Mouse (Mus musculus) hindbrain, embryonic 10.5 days (tissue): Measurements from ENCODE around the gene Utp15. TPM values are rescaled to one million over a fixed set of nuclear protein-coding genes. Genes with fewer than 3 reads are reported as not detected.
A peak's percentile ranks its signal among the peaks of the same experiment; 100 is the strongest.

ENCODE experiments used
- DNase-seq: peaks from one replicate; pipeline ENCODE4 v3.0.0-alpha.2; 2017; ENCODE audit warnings: low spot score
- H3K27ac ChIP-seq: fragments of 300-500 bp; sonication (generic); 2 replicates; pipeline ENCODE4 v1.5.1; 2016; ENCODE audit warnings: mild to moderate bottlenecking, moderate library complexity
- H3K27me3 ChIP-seq: fragments of 300-500 bp; sonication (generic); 2 replicates; pipeline ENCODE4 v1.6.1; 2016; ENCODE audit warnings: mild to moderate bottlenecking; ENCODE audit not compliant: poor library complexity, insufficient read depth, severe bottlenecking
- H3K36me3 ChIP-seq: fragments of 300-500 bp; sonication (generic); 2 replicates; pipeline ENCODE4 v1.6.1; 2016; ENCODE audit warnings: mild to moderate bottlenecking, moderate library complexity
- H3K4me1 ChIP-seq: fragments of 300-500 bp; sonication (generic); replicated peaks from 2 replicates; pipeline ENCODE4 v1.6.1; 2016; ENCODE audit warnings: mild to moderate bottlenecking
- H3K4me3 ChIP-seq: fragments of 300-500 bp; sonication (generic); 2 replicates; pipeline ENCODE4 v1.5.1; 2016; ENCODE audit warnings: mild to moderate bottlenecking, moderate library complexity
- H3K9me3 ChIP-seq: fragments of 300-500 bp; sonication (generic); 2 replicates; pipeline ENCODE4 v1.6.1; 2016; ENCODE audit warnings: mild to moderate bottlenecking, moderate library complexity
- WGBS: fragments of 180-500 bp; shearing (Covaris S2); methylation state at CpG from one replicate; pipeline ENCODE4 v1.1.7; 2016; 5-methylcytosine and 5-hydroxymethylcytosine counted together
- polyA plus RNA-seq: library from polyadenylated mRNA; unstranded; fragments of >200 nt; fragmentation: Nextera tagmentation; extraction: Ambion mirVana; gene quantifications from 2 replicates; pipeline ENCODE4 v1.2.1, GENCODE M21; 2016

The Utp15 gene
- polyA plus RNA-seq, 1 experiment from 2014 or later, result 36.8 TPM

DNA sequence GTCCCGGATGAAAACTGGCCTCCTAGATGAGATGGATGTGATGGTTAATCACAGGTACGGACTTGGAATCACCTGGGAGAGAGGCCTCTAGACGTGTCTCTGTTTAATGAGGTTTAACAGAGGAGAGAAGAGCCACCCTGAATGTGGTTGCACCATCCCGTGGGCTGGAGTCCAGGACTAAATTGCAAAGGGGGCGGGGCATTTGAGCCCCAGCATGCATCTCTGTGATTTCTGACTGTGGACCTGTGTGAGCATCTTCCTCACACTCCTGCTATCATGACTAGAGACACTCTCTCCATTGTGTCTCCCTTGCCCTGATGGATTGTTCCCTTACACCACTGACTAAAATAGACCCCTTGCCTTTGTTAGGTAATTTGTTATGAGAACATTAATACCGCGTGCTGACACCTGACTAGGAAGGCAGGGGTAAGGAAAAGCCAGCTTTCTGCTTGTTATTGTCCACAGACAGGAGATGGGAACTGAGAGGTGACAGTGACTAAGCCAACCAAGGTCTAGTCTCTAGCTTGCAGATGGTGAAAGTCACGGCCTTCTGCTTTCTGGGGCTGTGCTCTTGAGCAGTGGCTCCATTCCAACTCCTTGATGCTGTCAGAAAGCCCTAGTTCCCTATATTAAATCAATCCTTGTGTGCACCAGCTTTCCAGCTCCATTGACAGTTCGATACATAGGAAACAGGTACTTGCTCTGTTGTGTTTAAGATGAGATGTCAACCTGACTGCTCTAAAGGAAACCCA, 21.1 kb downstream of the Utp15 start:
- WGBS, result 75% methylated on average over 9 of the region's 9 CpGs
- H3K4me1 ChIP-seq, result peaks cover 10% of the 10 kb centered on the region; the same call in 1 of the 2 replicates
- H3K27me3 ChIP-seq, result no peaks in the 10 kb centered on the region
- DNase-seq, result no peak
- H3K36me3 ChIP-seq, result peaks cover 4% of the 10 kb centered on the region; the same call in 1 of the 2 replicates
- no peaks in the 10 kb centered on the region for H3K9me3 ChIP-seq
- H3K27ac ChIP-seq, result no peak overlapping the region
- no peak overlapping the region for H3K4me3 ChIP-seq

DNA sequence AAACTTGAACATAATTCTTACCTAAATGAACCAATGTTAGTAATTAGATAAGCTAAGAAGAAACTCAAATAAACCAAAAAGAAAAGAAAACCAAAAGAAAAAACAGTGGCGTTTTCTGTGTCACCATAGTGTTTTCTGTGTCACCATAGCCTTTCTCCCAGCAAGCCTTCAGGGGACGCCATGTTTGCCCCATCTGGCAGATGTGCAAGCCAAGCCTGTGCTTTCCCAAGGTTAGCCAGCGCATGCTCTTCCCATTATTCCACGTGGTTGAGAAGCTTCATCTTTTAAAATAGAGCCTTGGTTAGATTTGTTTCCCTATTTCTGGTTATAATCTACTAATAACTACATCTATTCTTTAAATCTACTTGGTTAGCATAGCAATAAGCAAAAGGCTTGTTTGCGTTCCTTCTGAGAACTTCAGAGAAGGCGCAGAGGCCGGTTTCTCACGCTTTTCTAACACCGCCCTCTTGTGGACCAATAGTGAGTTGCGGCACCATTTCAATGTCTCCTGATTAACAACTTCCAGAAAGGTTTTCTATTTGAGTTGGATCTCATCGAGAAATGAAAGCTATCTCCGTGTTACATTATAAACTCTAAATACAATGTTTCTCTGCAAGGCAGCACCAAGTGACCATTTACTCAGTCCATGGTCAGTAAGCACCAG, 22.7 kb downstream of the Utp15 start:
- H3K27ac ChIP-seq, result no peak overlapping the region
- H3K9me3 ChIP-seq, result no peaks in the 10 kb centered on the region
- H3K4me3 ChIP-seq, result no peak overlapping the region
- DNase-seq, result peak; percentile 69
- H3K4me1 ChIP-seq, result peaks cover 6% of the 10 kb centered on the region; the same call in 1 of the 2 replicates
- no peaks in the 10 kb centered on the region for H3K27me3 ChIP-seq
- WGBS, result 22% methylated on average over 12 of the region's 12 CpGs
- no peaks in the 10 kb centered on the region for H3K36me3 ChIP-seq

DNA sequence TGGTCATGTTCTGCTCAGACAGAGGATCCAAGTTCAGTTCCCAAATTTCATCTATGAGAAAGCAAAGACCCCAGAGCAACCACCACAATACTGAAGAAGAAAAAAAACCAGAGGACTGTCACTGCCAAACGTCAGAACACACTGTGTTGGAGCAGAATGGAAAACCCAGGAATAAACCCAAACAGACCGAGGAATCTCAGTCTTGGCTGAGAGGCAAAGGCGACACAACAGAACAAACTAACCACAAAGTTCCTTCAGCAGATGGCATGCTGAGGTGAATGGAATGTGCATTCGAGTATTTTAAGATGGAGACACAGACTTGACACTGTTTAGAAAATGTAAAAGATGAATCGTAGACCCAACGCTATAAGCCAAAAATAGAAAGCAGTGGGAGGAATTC, 27.4 kb downstream of the Utp15 start:
- Histone ChIP-seq H3K36me3 (no peaks in the 10 kb centered on the region), H3K4me1 (0 out of 2 replicates have a peak, but pooled peaks cover 3% of the 10 kb centered on the region), H3K27me3 (no peaks in the 10 kb centered on the region), H3K9me3 (no peaks in the 10 kb centered on the region), H3K27ac (no peak overlapping the region), H3K4me3 (no peak overlapping the region)
- no peak for DNase-seq
- 86% methylated on average over 6 of the region's 6 CpGs for WGBS

DNA sequence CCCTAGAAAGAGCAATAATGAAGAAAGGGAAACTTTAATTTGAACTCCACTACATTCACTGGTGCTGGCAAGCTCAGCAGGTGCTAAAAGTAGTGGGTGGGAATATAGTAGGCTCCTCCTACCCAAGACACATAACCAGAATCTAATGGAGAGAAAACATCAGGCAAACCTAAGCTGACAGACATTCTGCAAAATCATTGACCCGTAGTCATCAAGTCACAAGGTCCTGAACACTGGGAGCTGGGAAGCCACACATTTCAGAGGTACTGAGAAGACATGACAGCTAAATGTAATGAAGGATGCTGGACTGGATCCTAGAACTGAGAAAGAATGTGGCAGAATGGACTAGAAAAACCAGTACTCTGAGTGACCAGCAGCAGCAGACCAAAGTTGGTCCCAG, 32.3 kb downstream of the Utp15 start:
- H3K36me3 ChIP-seq, result no peaks in the 10 kb centered on the region
- H3K27ac ChIP-seq, result no peak overlapping the region
- peaks cover 11% of the 10 kb centered on the region for H3K4me1 ChIP-seq
- H3K4me3 ChIP-seq, result no peak overlapping the region
- no peaks in the 10 kb centered on the region for H3K9me3 ChIP-seq
- no peak for DNase-seq
- 88% methylated on average over 1 of the region's 1 CpGs for WGBS
- H3K27me3 ChIP-seq, result no peaks in the 10 kb centered on the region

DNA sequence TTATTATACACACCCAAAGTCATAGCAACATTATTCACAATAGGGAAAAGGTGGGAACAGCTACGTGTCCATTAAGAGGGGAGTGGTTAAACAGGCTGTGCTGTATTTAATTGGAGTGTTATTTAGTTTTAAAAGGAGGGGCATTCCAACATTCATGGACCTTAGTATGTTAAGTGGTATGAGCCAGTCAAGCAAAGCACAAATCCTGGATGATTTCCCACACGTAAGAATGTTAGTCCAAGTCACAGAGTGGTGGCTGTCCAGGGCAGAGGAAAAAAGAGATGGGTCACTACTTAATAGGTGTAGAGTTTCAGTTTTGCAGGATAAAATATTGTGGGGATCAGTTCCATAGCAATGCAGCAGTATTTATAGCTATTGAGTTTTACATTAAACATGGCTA, 36.6 kb downstream of the Utp15 start:
- H3K27ac ChIP-seq, result no peak overlapping the region
- no peaks in the 10 kb centered on the region for H3K27me3 ChIP-seq
- H3K9me3 ChIP-seq, result no peaks in the 10 kb centered on the region
- peaks cover 11% of the 10 kb centered on the region for H3K4me1 ChIP-seq
- H3K4me3 ChIP-seq, result no peak overlapping the region
- DNase-seq, result no peak
- no peaks in the 10 kb centered on the region for H3K36me3 ChIP-seq
- 79% methylated on average over 2 of the region's 2 CpGs for WGBS

DNA sequence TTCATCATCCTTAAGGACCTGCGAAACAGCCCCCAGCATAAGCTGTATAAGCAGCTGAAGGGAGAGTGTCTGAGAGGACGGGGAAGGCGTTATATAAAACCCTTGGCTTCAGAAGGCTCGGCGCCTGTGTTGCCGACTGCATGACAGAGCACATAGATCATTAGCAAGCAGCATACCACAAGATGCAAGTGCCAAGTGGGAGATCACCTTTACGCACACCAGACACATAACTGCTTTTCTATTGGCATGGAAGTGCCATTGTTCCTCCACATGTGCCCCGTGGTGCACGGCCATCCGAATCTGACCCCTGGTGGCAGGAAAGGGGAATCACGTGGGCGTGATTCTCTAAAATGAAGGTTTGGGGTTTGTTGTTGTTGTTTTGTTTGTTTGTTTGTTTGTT, 40.0 kb downstream of the Utp15 start:
- Histone ChIP-seq H3K4me1 (no peaks in the 10 kb centered on the region), H3K36me3 (no peaks in the 10 kb centered on the region), H3K27ac (0 out of 2 replicates have a peak overlapping the region, but pooled peaks have one; percentile 41), H3K4me3 (no peak overlapping the region), H3K27me3 (no peaks in the 10 kb centered on the region), H3K9me3 (no peaks in the 10 kb centered on the region)
- WGBS, result 42% methylated on average over 12 of the region's 12 CpGs
- peak; percentile 53 for DNase-seq

DNA sequence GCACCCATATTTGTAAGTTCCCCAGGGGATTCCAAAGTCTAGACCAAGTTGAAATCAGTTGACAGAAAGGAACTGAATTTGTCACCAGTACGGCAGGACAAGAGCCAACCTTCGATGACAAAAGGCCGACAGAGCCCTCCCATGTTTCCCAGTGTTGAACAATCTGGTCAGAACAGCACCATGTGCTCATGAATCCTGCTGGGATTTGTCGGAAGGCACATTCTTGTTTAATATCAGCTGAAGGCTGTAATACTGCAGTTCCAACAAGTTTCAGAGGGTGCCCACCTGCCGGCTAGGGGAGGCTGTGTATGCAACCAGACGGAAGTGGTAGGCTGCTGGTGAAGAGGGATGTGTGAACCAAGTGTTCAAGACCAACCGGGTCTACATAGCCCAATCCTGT, 52.7 kb downstream of the Utp15 start:
- H3K27ac ChIP-seq, result no peak overlapping the region
- H3K9me3 ChIP-seq, result no peaks in the 10 kb centered on the region
- no peaks in the 10 kb centered on the region for H3K36me3 ChIP-seq
- 85% methylated on average over 7 of the region's 7 CpGs for WGBS
- DNase-seq, result no peak
- H3K4me3 ChIP-seq, result no peak overlapping the region
- peaks cover 16% of the 10 kb centered on the region for H3K4me1 ChIP-seq
- peaks cover 17% of the 10 kb centered on the region for H3K27me3 ChIP-seq

DNA sequence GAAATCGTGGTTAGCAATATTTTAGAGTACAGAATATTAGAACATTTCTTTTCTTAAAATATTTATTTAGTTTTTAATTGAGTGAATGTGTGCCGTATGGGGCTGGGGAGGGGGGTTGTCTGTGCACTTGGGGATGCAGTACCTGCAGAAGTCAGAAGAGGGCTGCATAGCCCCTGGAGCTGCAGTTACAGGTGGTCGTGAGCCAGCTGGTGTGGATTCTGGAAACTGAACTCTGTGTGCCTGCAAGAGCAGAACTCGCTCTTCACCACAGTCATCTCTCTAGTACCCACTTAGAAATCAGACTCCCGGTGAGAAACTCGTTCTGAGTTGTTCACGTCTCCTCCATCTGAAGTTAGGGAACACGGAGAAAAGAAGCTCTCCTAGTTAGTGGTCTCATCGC, 54.0 kb downstream of the Utp15 start:
- H3K4me3 ChIP-seq, result no peak overlapping the region
- peaks cover 19% of the 10 kb centered on the region for H3K4me1 ChIP-seq
- no peaks in the 10 kb centered on the region for H3K36me3 ChIP-seq
- no peak overlapping the region for H3K27ac ChIP-seq
- peaks cover 24% of the 10 kb centered on the region for H3K27me3 ChIP-seq
- peak; percentile 28 for DNase-seq
- no peaks in the 10 kb centered on the region for H3K9me3 ChIP-seq
- WGBS, result 41% methylated on average over 9 of the region's 9 CpGs

DNA sequence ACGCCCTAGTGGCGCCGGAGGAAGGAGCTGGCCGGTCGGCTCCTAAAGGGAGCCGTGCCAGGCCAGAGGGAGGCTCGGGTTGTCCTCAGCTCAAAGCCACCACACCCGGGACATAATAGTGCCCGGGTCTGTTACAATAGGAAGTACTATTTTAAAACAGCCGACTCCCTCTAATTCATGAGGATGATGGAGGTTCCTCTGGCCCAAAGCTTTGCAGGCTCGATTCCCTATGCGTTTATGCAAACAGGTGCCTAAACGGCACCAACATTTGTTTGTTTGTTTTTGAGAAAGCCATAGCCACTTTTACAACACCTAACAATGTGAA, 56.3 kb downstream of the Utp15 start:
- WGBS, result 4% methylated on average over 13 of the region's 13 CpGs

DNA sequence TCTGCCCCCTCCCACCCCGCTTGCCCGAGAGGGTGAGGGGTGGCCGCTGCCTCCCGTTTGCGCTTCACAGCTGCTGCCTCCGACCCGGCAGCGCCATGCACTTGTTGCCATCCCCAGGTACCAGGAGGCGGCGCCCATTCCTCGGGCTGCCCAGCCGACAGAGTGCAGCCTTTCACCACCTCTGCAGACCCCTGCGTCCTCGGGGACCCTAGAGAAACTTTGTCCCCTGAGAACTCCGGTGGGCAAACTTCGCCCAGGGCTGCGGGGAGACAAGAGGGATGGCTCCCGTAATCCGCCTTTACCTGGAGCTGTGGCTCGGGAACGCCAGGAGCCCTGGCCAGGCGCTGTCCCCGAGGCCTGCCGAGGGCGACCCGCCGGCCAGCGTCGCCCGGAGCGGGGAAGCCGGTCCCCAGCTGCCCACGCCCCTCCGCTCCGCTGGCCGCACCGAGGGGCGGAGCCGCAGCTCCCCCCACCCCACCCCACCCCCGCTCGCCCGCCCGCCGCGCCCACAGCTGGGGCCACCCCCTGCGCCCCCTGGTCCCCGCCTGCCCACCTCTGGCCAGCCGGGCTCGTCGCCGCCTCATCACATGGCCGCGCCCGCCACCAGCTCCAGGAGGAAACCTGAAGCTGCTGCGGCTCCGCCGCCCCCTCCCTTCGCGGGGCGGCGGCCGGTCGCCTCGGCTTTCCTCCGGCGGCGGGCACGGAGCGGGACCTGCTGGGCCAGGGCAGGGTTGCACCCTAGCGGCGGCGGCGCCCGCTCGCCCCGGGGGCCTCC, 56.9 kb downstream of the Utp15 start, which contains the start of gene Arhgef28:
Gene Arhgef28, minus strand, starts transcription at position 669 of the 775 bp plus-strand sequence.
- Histone ChIP-seq H3K4me3 (peak within 1 kb of the TSS; percentile 71), H3K9me3 (no peaks in the 10 kb centered on the region), H3K27me3 (peaks cover 24% of the 10 kb centered on the region), H3K4me1 (peaks cover 27% of the 10 kb centered on the region), H3K36me3 (no peaks in the 10 kb centered on the region), H3K27ac (peak within 1 kb of the TSS; percentile 90)
- under 1% methylated on average over 75 of the region's 76 CpGs for WGBS
- DNase-seq, result peak; percentile 77

More for the DNA sequence above, 56.3 kb downstream of the Utp15 start:
- no peaks in the 10 kb centered on the region for H3K9me3 ChIP-seq
- peaks cover 24% of the 10 kb centered on the region for H3K27me3 ChIP-seq
- no peaks in the 10 kb centered on the region for H3K36me3 ChIP-seq
- H3K4me3 ChIP-seq, result peak overlapping the region; percentile 71
- H3K4me1 ChIP-seq, result peaks cover 21% of the 10 kb centered on the region
- peak overlapping the region; percentile 90 for H3K27ac ChIP-seq
- DNase-seq, result no peak

DNA sequence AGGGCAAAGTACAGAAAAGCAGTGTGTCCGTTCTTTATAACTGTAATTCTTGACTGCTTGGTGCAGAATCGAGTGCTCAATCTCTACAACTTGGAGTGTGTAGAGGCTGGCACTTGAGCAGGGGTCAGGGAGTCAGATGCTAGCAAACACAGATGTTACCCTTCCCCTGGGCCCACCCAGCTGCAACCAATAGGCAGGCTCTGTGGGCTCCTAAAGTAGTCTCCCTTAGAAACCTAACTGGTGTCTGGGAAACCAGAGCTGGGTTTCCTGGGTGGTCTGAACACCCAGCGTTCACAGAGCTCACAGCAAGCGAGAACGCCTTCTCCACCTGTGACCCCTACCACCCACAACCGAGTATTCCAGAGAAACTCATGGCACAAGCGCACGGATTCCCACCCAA, 57.7 kb downstream of the Utp15 start:
- 26% methylated on average over 8 of the region's 8 CpGs for WGBS
- Histone ChIP-seq H3K27ac (peak overlapping the region; percentile 90), H3K9me3 (no peaks in the 10 kb centered on the region), H3K27me3 (peaks cover 24% of the 10 kb centered on the region), H3K36me3 (no peaks in the 10 kb centered on the region), H3K4me3 (peak overlapping the region; percentile 71), H3K4me1 (peaks cover 30% of the 10 kb centered on the region)
- peak; percentile 39 for DNase-seq

DNA sequence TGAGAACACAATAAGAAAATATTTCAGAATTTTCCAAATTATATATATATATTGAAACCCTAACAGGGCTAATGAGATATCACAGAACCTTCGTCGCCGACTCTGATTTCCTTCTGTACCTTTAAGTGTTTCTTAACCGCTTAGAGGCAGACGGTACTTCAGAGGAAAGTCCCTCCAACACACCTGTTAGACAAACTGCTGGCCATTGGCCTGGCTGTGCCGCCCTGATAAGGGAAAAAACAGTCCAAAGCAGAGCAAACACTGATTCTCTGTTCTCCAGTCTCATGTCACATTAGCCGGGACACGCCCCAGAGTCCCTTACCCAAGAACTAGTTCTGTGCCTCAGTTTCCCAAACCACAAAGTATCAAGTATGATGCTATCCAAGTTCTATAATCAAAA, 58.5 kb downstream of the Utp15 start:
- WGBS, result 91% methylated on average over 8 of the region's 8 CpGs
- Histone ChIP-seq H3K4me1 (peaks cover 31% of the 10 kb centered on the region), H3K27me3 (peaks cover 24% of the 10 kb centered on the region), H3K36me3 (no peaks in the 10 kb centered on the region), H3K9me3 (no peaks in the 10 kb centered on the region), H3K27ac (no peak overlapping the region), H3K4me3 (no peak overlapping the region)
- no peak for DNase-seq

DNA sequence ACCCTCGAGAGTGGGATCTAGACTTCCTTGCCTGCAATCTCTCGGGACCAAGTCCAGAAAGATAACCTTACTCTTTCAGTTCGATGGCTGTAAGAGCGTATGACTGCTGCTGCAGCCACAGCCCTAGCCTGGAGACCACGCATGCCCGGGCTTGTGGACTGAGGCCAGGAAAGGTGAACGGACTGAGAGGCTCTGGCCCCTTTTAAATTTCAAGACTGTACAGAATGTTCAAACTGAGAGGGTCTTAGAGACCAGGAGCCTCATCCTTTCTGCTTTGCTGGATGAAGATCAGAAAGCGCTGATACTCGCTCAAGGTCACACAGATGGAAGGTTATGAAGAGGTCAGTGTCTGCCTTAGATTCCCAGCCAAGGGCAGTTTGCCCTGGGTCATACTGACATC, 61.4 kb downstream of the Utp15 start:
- H3K36me3 ChIP-seq, result no peaks in the 10 kb centered on the region
- WGBS, result 60% methylated on average over 9 of the region's 9 CpGs
- H3K4me3 ChIP-seq, result no peak overlapping the region
- no peaks in the 10 kb centered on the region for H3K9me3 ChIP-seq
- no peak overlapping the region for H3K27ac ChIP-seq
- H3K4me1 ChIP-seq, result peaks cover 31% of the 10 kb centered on the region
- no peak for DNase-seq
- peaks cover 10% of the 10 kb centered on the region for H3K27me3 ChIP-seq
